Mouse (Mus musculus) monocyte, adult 2 months (primary cell): ENCODE measurements around the gene Olfr1445.

Source experiments
- DNase-seq, 2 experiments: peaks; one replicate each; pipeline ENCODE4 v3.0.0; 2022; ENCODE audit warnings: low spot score in 2 of 2, low read depth in 1 of 2

The Olfr1445 gene

GRCm38 (mm10) chr19:12883555-12883954 lies at the start of gene Olfr1445:
Gene Olfr1445, plus strand, starts transcription at chr19:12883855.
- no peak for DNase-seq

- DNase-seq, result no peak
These were observed 45.1 kb upstream of the Olfr1445 start for GRCm38 (mm10) chr19:12838507-12838906.

GRCm38 (mm10) chr19:12846382-12846781 lies 37.3 kb upstream of the Olfr1445 start, which contains the start of gene Gm5244:
Gene Gm5244, plus strand, starts transcription at chr19:12846682.
- no peak for DNase-seq

GRCm38 (mm10) chr19:12856983-12857382 lies 26.7 kb upstream of the Olfr1445 start, which contains the start of gene Olfr1444:
Gene Olfr1444, plus strand, starts transcription at chr19:12857283.
- no peak for DNase-seq

- no peak for DNase-seq
These were observed 9.8 kb downstream of the Olfr1445 start, which contains the start of gene Olfr1446 for GRCm38 (mm10) chr19:12893424-12893823. Gene Olfr1446, minus strand, starts transcription at chr19:12893524.

GRCm38 (mm10) chr19:12903643-12904042 lies 20.0 kb downstream of the Olfr1445 start, which contains the start of gene Olfr1447:
Gene Olfr1447, minus strand, starts transcription at chr19:12903743.
- DNase-seq, result no peak

GRCm38 (mm10) chr19:12924319-12924718 lies 40.7 kb downstream of the Olfr1445 start, which contains the start of gene Olfr1448:
Gene Olfr1448, minus strand, starts transcription at chr19:12924419.
- DNase-seq, result no peak

- no peak for DNase-seq
These were observed 46.9 kb downstream of the Olfr1445 start, which contains the start of gene Olfr1449 for GRCm38 (mm10) chr19:12930540-12930939. Gene Olfr1449, plus strand, starts transcription at chr19:12930840.
